Mouse (Mus musculus): ENCODE data around the gene Stmn3. TPM values are rescaled to one million over a fixed set of nuclear protein-coding genes. Genes with fewer than 3 reads are reported as not detected.

The Stmn3 gene
- total RNA-seq, 2 experiments from 2014 or later: 793 to 798 TPM

DNA sequence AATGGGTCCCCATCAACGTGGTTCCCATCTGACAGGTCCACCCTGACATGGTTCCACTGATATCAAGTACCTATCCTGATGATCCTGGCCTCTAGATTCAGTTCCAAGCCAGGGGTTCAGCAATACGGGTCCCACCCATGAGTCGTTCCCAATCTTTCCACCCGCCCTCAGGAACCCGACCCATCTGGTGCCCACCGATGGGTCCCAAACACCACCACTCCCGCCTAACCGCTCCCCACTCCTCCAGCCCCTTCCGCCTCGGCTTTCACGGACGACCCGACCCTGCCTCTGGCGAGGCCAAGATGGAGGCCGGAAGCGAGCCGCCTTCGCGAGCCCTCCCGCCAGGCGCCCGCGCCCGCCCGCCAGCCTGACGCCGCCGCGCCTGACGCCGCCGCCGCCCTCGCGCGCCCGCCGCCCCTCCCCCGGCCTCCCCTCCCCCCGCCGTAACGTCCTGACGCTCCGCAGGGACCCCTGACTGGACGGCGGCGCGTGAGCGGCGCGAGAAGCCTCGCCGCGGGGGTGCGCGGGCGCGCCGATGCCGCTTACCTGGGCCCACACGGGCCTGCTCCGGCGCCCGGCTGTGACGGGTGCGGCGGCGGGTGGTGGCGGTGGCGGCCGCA lies 26.9 kb downstream of the Stmn3 start:
- peak; percentile 80 to 87 for DNase-seq (ENCODE audit: low spot score in 2 of 2)

DNA sequence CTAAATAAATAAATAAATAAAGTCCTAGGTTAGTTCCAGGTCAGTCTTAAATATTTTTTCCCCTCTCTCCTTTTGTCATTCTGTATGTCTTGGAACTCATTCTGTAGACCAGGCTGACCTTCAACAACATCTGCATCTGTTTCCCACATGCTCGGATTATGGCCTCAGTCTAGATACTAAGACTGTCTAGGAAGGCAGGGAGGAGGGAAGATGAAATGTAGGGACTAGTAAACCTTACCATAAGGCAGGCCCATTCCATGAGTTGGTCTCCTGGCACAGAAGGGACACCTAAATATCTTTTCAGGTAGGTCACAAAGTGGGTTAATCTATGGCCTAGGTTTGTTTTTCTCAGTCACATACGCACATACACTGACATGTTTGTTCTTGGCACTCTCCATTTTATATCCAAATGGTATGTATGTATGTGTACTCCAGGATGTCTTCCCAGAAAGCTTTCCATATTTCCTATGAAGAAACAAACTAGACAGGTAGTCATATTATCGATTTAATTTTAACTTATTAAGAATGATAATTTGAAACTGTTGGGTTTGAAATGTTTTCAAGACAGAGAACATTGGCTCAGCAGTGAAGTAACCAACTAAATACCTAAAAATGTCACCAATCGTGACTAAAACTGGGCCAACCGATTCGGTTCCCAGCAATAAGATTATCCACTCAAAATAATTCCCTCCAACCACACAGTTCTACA lies 27.5 kb downstream of the Stmn3 start:
- no peak for DNase-seq (ENCODE audit: low spot score in 2 of 2)

DNA sequence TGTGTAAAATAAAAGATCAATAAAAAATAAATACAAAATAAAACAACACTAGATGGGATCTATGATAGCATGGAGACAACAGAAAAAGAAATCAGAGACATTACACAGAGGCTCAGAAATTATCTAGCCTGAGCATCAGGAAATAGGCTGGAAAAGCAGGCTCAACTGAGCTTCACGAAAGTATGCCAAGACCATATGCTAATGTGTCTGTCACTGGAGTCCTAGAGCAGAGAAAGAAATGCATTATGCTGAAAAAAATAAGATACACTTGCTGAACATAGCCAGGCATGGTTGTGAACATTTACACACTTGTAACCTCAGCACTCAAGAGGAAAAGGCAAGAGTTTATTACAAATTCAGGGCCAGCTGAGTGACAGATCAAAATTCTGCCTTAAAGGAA lies 34.3 kb downstream of the Stmn3 start:
- DNase-seq (ENCODE audit: low spot score in 2 of 2): peak in 1 of 2 experiments; percentile 31

DNA sequence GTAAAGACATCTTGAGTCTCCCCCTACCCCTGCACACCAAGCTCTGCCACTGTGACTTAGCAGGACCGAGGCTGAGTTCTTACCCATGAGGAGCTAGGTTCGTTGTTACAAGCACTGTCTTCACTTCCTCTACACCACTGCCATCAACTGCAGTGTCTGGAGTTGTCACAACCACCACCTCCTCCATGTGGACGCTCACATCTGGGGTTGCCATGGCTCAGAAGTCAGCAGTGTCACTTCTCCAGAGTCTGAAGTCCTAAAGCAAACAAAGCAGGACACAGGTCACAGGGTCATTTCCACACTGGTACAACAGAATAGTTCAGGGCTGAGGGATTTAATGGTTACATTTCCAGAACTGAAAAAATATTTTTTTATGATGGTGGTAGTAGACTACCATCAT lies 36.4 kb downstream of the Stmn3 start:
- DNase-seq (ENCODE audit: low spot score in 2 of 2): no peak

DNA sequence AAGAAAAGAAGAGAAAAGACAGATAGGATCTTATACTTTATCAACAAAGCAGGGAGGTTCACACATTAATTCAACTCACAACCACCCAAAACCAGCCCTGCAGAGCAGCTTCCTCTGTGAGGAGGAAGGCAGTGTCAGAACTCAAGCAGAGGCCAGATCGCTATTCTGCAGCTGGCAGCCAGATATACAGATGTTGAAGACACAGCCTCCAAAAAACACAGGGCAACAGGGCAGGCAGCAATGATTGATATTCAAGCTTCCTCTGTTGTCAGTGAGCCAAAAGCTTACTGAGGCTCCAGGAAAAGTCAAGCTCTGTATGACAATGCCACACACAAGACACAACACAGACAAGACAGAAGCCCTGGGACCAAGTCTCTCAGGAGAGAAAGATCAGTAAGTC lies 37.5 kb downstream of the Stmn3 start:
- no peak for DNase-seq (ENCODE audit: low spot score in 2 of 2)

DNA sequence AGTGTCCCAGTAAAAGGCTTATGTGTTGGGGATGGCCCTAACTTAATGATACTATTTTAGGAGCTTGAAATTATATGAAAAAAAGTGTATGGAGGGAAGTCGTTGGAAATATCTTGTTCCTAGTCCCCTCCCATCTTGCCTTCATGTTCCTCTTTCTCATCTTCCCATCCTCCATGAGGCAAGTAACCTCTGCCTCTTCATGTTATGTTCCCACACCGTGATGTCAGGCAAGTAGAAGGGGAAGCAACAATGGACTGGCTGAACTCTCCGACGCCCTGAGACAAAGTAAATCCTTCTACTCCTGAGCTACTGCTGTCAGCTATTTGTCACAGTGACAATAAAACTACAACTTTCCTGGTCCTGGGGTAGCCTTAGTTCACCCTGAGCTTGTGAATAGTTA lies 39.7 kb downstream of the Stmn3 start:
- DNase-seq (ENCODE audit: low spot score in 2 of 2): no peak

DNA sequence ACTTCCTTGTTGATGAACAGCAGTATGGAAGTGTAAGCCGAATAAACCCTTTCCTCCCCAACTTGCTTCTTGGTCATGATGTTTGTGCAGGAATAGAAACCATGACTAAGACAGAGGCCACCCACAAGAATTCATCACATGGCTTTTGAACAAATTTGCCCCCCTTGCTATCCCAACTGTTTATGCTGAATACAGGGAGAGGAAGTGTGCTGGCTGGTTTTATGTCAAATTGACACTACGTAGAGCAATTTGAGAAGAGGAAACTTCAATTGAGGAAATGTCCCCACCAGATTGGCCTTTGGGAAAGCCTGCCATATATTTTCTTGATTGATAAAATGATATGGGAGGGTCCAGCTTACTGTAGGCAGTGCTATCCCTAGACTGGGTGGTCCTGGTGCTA lies 40.5 kb downstream of the Stmn3 start:
- DNase-seq (ENCODE audit: low spot score in 2 of 2): no peak

DNA sequence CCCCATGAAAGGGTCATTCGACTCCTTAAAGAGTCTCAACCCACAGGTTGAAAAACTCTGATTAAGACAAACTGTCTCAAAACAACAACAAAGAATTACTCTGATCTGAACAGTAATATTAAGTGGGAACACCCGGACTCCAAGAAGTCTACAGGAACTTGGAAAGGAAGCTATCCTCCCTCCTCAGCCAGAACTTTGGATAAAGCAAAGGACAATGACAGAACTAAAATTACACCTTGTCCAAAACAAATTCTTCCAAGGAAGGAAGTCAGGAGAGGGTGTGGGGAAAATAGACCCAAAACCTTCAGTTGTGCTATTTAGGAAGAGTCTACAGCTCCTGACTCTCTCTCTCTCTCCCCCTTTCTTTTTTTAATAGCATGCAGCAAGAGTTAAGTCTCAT lies 42.2 kb downstream of the Stmn3 start:
- no peak for DNase-seq (ENCODE audit: low spot score in 2 of 2)

DNA sequence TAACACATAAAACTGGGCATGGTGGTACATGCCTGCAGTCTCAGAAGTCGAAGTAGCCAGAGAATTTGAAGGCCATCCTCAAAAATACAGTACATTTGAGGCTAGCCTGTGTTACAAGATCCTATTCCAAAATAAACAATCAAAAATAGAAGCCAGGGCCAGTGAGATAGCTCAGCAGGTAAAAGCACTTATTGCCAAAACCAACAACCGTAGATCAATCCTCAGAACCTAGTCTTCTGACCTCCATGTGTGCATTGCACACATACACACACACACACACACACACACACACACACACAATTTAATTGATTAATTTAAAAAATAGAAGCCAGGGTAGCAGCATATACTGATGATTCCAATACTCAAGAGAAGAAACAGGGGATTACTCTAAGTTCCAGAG lies 47.5 kb downstream of the Stmn3 start:
- DNase-seq (ENCODE audit: low spot score in 2 of 2): no peak

Other genes with a start within 250 kb of the Stmn3 start
- 100 to 1,000 TPM; 228 to 235 TPM for gene Kcnq2, start 179.2 kb downstream of the Stmn3 start, total RNA-seq (2021)
- gene Eef1a2, start 157.5 kb downstream of the Stmn3 start, total RNA-seq (2021): 100 to 1,000 TPM; 904 to 919 TPM
- gene Ppdpf, start 127.3 kb downstream of the Stmn3 start, total RNA-seq (2021): 100 to 1,000 TPM; 118 to 135 TPM
- not detected for gene Ptk6, start 111.7 kb downstream of the Stmn3 start, total RNA-seq (2021)
- gene Srms, start 101.3 kb downstream of the Stmn3 start, total RNA-seq (2021): under 1 TPM; 0.14 to 0.41 TPM
- not detected for gene Fndc11, start 94.5 kb downstream of the Stmn3 start, total RNA-seq (2021)
- gene Helz2, start 72.5 kb downstream of the Stmn3 start, total RNA-seq (2021): 1 to 10 TPM; 2.1 TPM
- gene Gmeb2, start 26.5 kb downstream of the Stmn3 start, total RNA-seq (2021): 10 to 100 TPM; 16.3 to 20.1 TPM
- gene Rtel1, start 5.2 kb upstream of the Stmn3 start, total RNA-seq (2021): 10 to 100 TPM; 39.7 to 42.8 TPM
- 10 to 100 TPM; 60.3 to 65.3 TPM for gene Zgpat, start 50.4 kb upstream of the Stmn3 start, total RNA-seq (2021)
- 10 to 100 TPM; 37.0 to 37.7 TPM for gene Arfrp1, start 50.9 kb upstream of the Stmn3 start, total RNA-seq (2021)
- 10 to 100 TPM; 32.1 to 32.8 TPM for gene Lime1, start 65.6 kb upstream of the Stmn3 start, total RNA-seq (2021)
- 10 to 100 TPM; 11.2 to 14.0 TPM for gene Zbtb46, start 144.9 kb upstream of the Stmn3 start, total RNA-seq (2021)
- not detected for gene Abhd16b, start 178.7 kb upstream of the Stmn3 start, total RNA-seq (2021)
- 10 to 100 TPM; 74.8 to 76.4 TPM for gene Tpd52l2, start 182.6 kb upstream of the Stmn3 start, total RNA-seq (2021)
- 100 to 1,000 TPM; 271 to 275 TPM for gene Dnajc5, start 206.0 kb upstream of the Stmn3 start, total RNA-seq (2021)